Mouse (Mus musculus): Measurements from ENCODE around the gene Dcun1d5. TPM values are rescaled to one million over a fixed set of nuclear protein-coding genes. Genes with fewer than 3 reads are reported as not detected.
A peak's percentile ranks its signal among the peaks of the same experiment; 100 is the strongest.
"Not testable (repeated sequence)": the region's sequence is repeated elsewhere in the genome, so short reads cannot be mapped to it uniquely, and the experiment has no call there.

Gene Dcun1d5
- total and polyA plus RNA-seq, 2 experiments from 2014 or later, result 90.3 to 106 TPM

- Histone ChIP-seq H3K27me3 (ENCODE audit: insufficient read depth, low read length) (no peaks in the 10 kb centered on the region), H3K36me3 (ENCODE audit: insufficient read depth) (0 out of 2 replicates have a peak, but pooled peaks cover 3% of the 10 kb centered on the region), H3K9me3 (ENCODE audit: low read length) (no peaks in the 10 kb centered on the region), H3K9ac (peak overlapping the region; percentile 63), H3K4me1 (ENCODE audit: insufficient read depth) (peaks cover 5% of the 10 kb centered on the region; the same call in 1 of the 2 replicates), H3K4me2 (ENCODE audit: low read depth) (peak overlapping the region; percentile 89), H3K4me3 (ENCODE audit: low read depth, low read length) (peak overlapping the region; percentile 63), H3K27ac (ENCODE audit: low read depth, low read length) (peak overlapping the region; percentile 57)
- ATAC-seq (peak; percentile 100), DNase-seq (peak; percentile 93)
- TF ChIP-seq CTCF (IDR thresholded peaks at IDR 0.05; ENCODE audit: low read depth), result no peak
- 9% methylated on average over 41 of the region's 41 CpGs for WGBS
Observed at GRCm38 (mm10) chr9:7176618-7177610, 7.4 kb upstream of the Dcun1d5 start.

DNA sequence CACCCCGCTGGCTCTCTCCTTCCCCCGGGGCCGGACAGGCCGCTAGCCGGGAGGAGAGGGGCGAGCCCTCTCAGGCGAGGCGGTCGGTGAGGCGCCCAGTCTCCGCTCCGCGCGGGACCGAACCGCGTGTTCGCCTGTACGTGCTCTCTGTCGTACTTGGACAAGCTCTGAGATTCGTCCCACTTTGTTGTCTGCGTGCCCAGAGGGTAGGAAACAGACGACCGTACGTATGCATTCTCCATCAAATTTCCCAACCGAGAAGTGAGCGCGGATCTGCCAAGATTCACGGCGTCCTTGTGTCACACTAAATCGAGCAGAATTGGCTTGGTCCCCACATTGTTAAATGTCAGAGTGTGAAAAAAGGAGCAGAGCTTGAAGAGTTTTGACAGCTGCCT is 574 bp downstream of the Dcun1d5 start:
- peak; percentile 70 for ATAC-seq
- H3K27ac ChIP-seq (ENCODE audit: low read depth, low read length), result peak overlapping the region; percentile 97
- WGBS, result under 1% methylated on average over 26 of the region's 31 CpGs

GRCm38 (mm10) chr9:7190694-7191093 is 6.4 kb downstream of the Dcun1d5 start:
- H3K36me3 ChIP-seq (ENCODE audit: insufficient read depth); H3K27me3 ChIP-seq (ENCODE audit: insufficient read depth, low read length); H3K4me2 ChIP-seq (ENCODE audit: low read depth); H3K9ac ChIP-seq; H3K4me3 ChIP-seq (ENCODE audit: low read depth, low read length); H3K9me3 ChIP-seq (ENCODE audit: low read length); H3K27ac ChIP-seq (ENCODE audit: low read depth, low read length); DNase-seq; ATAC-seq: not testable (repeated sequence)
- 98% methylated on average over 3 of the region's 3 CpGs for WGBS
- peaks cover 14% of the 10 kb centered on the region; the same call in 1 of the 2 replicates for H3K4me1 ChIP-seq (ENCODE audit: insufficient read depth)

More for the DNA sequence above, 574 bp downstream of the Dcun1d5 start:
- Histone ChIP-seq H3K4me3 (ENCODE audit: low read depth, low read length) (peak overlapping the region; percentile 94), H3K9ac (peak overlapping the region; percentile 94), H3K36me3 (ENCODE audit: insufficient read depth) (0 out of 2 replicates have a peak, but pooled peaks cover 4% of the 10 kb centered on the region), H3K4me2 (ENCODE audit: low read depth) (peak overlapping the region; percentile 75), H3K27me3 (ENCODE audit: insufficient read depth, low read length) (no peaks in the 10 kb centered on the region), H3K4me1 (ENCODE audit: insufficient read depth) (peaks cover 26% of the 10 kb centered on the region; the same call in 1 of the 2 replicates), H3K9me3 (ENCODE audit: low read length) (no peaks in the 10 kb centered on the region)
- DNase-seq, result peak; percentile 77
- TF ChIP-seq CTCF (IDR thresholded peaks at IDR 0.05; ENCODE audit: low read depth), result no peak

GRCm38 (mm10) chr9:7216240-7216639 is 31.9 kb downstream of the Dcun1d5 start:
- Histone ChIP-seq H3K4me3 (ENCODE audit: low read depth, low read length) (no peak overlapping the region), H3K27me3 (ENCODE audit: insufficient read depth, low read length) (no peaks in the 10 kb centered on the region), H3K9ac (no peak overlapping the region), H3K4me1 (ENCODE audit: insufficient read depth) (no peaks in the 10 kb centered on the region), H3K27ac (ENCODE audit: low read depth, low read length) (no peak overlapping the region), H3K4me2 (ENCODE audit: low read depth) (no peak overlapping the region), H3K36me3 (ENCODE audit: insufficient read depth) (peaks cover 7% of the 10 kb centered on the region), H3K9me3 (ENCODE audit: low read length) (no peaks in the 10 kb centered on the region)
- ATAC-seq, result peak; percentile 81
- peak; percentile 66 for TF ChIP-seq CTCF (IDR thresholded peaks at IDR 0.05; ENCODE audit: low read depth)
- DNase-seq, result peak; percentile 60
- WGBS, result 44% methylated on average over 2 of the region's 2 CpGs

- 90% methylated on average over 5 of the region's 5 CpGs for WGBS
- Histone ChIP-seq H3K27me3 (ENCODE audit: insufficient read depth, low read length) (no peaks in the 10 kb centered on the region), H3K4me3 (ENCODE audit: low read depth, low read length) (no peak overlapping the region), H3K4me2 (ENCODE audit: low read depth) (no peak overlapping the region), H3K27ac (ENCODE audit: low read depth, low read length) (no peak overlapping the region), H3K9ac (no peak overlapping the region), H3K36me3 (ENCODE audit: insufficient read depth) (no peaks in the 10 kb centered on the region), H3K4me1 (ENCODE audit: insufficient read depth) (no peaks in the 10 kb centered on the region), H3K9me3 (ENCODE audit: low read length) (no peaks in the 10 kb centered on the region)
- ATAC-seq, result no peak
- no peak for TF ChIP-seq CTCF (IDR thresholded peaks at IDR 0.05; ENCODE audit: low read depth)
- DNase-seq, result no peak
Observed at GRCm38 (mm10) chr9:7221024-7221423, 36.7 kb downstream of the Dcun1d5 start.

GRCm38 (mm10) chr9:7221460-7221859 is 37.1 kb downstream of the Dcun1d5 start:
- DNase-seq, result no peak
- H3K4me1 ChIP-seq (ENCODE audit: insufficient read depth), result no peaks in the 10 kb centered on the region
- no peak overlapping the region for H3K4me3 ChIP-seq (ENCODE audit: low read depth, low read length)
- no peak overlapping the region for H3K27ac ChIP-seq (ENCODE audit: low read depth, low read length)
- H3K36me3 ChIP-seq (ENCODE audit: insufficient read depth), result no peaks in the 10 kb centered on the region
- H3K9me3 ChIP-seq (ENCODE audit: low read length), result no peaks in the 10 kb centered on the region
- WGBS, result 82% methylated on average over 7 of the region's 7 CpGs
- no peak for TF ChIP-seq CTCF (IDR thresholded peaks at IDR 0.05; ENCODE audit: low read depth)
- no peak overlapping the region for H3K9ac ChIP-seq
- ATAC-seq, result no peak
- H3K4me2 ChIP-seq (ENCODE audit: low read depth), result no peak overlapping the region
- H3K27me3 ChIP-seq (ENCODE audit: insufficient read depth, low read length), result no peaks in the 10 kb centered on the region

GRCm38 (mm10) chr9:7238619-7239018 is 54.3 kb downstream of the Dcun1d5 start:
- no peak for DNase-seq
- H3K4me2 ChIP-seq (ENCODE audit: low read depth), result no peak overlapping the region
- H3K27me3 ChIP-seq (ENCODE audit: insufficient read depth, low read length), result no peaks in the 10 kb centered on the region
- H3K4me1 ChIP-seq (ENCODE audit: insufficient read depth), result no peaks in the 10 kb centered on the region
- no peak overlapping the region for H3K27ac ChIP-seq (ENCODE audit: low read depth, low read length)
- no peak for ATAC-seq
- no peaks in the 10 kb centered on the region for H3K9me3 ChIP-seq (ENCODE audit: low read length)
- no peak overlapping the region for H3K9ac ChIP-seq
- WGBS, result 100% methylated on average over 1 of the region's 1 CpGs
- no peaks in the 10 kb centered on the region for H3K36me3 ChIP-seq (ENCODE audit: insufficient read depth)
- H3K4me3 ChIP-seq (ENCODE audit: low read depth, low read length), result no peak overlapping the region
- no peak for TF ChIP-seq CTCF (IDR thresholded peaks at IDR 0.05; ENCODE audit: low read depth)
